Mouse (Mus musculus) C2C12 (cell line): ENCODE measurements around the gene A730071L15Rik.

Experiments used
- CTCF ChIP-seq: IDR thresholded peaks from one replicate; pipeline ENCODE4 v1.5.1; 2011; ENCODE audit not compliant: control insufficient read depth, insufficient read depth, insufficient read length
- MAX ChIP-seq: IDR thresholded peaks from one replicate; pipeline ENCODE4 v1.6.1; 2011; ENCODE audit warnings: mild to moderate bottlenecking, control low read depth
- MYOD1 ChIP-seq: IDR thresholded peaks from one replicate; pipeline ENCODE4 v1.6.1; 2011; ENCODE audit warnings: low read depth; ENCODE audit not compliant: control insufficient read depth, insufficient read length
- MYOG ChIP-seq: IDR thresholded peaks from one replicate; pipeline ENCODE4 v1.6.1; 2011; ENCODE audit not compliant: control insufficient read depth, insufficient read length; ENCODE audit errors: extremely low read depth
- USF1 ChIP-seq: IDR thresholded peaks from one replicate; pipeline ENCODE4 v1.6.1; 2011; ENCODE audit warnings: low read depth, mild to moderate bottlenecking, control low read depth, moderate library complexity

DNA sequence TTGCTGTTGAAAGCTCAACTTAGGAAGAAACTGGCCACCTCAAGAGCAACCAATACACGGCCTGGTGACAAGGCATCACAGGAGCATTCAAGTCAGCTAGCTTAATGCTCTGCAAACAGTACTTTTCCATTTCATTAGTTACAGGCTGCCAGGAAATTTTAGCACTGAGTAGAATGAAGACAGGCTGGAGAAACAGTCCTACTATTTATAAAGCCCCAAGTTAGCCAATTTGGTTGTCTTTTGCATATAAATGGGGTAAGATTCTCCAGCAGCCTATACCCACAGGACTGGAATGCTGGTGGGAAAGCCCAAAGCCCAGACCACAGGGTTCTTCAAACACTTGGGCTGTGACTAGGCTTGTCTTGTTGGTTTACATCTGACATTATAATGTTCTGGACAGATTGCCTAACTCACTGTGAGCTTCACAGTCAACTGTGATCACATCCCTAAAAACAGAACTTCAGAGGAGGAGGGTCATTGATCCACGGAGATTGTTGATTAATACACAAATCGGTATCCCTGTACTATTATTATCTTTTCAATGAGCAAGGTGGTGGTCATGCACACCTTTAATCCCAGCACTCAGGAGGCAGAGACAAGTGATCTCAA, 39.1 kb upstream of the A730071L15Rik start:
- no peak for TF ChIP-seq CTCF
- no peak for TF ChIP-seq USF1
- no peak for TF ChIP-seq MYOD1
- no peak for TF ChIP-seq MYOG
- no peak for TF ChIP-seq MAX
